Mouse (Mus musculus): ENCODE data around the gene Grik3. TPM values are rescaled to one million over a fixed set of nuclear protein-coding genes. Genes with fewer than 3 reads are reported as not detected.

The Grik3 gene
- total and polyA plus RNA-seq, 3 experiments = not detected

- Histone ChIP-seq H3K27ac (ENCODE audit: insufficient read depth, low read depth) (no peak overlapping the region), H3K4me3 (replicated peaks in 1 of 3; ENCODE audit: low read depth in 2 of 3, low read length in 2 of 3, poor library complexity in 1 of 3) (no peak overlapping the region), H3K9ac (ENCODE audit: insufficient read depth, low read depth) (no peak overlapping the region), H3K36me3 (replicated peaks in 1 of 2; ENCODE audit: control insufficient read depth in 1 of 2, insufficient read depth in 1 of 2, low read length in 1 of 2) (no peaks in the 10 kb centered on the region), H3K79me2 (replicated peaks; ENCODE audit: control insufficient read depth, extremely low read depth, insufficient read depth, poor library complexity, severe bottlenecking) (no peaks in the 10 kb centered on the region), H3K27me3 (replicated peaks) (peaks cover 88% of the 10 kb centered on the region), H3K9me3 (replicated peaks; ENCODE audit: low read length) (no peaks in the 10 kb centered on the region), H3K4me1 (ENCODE audit: control insufficient read depth in 1 of 2, insufficient read depth in 2 of 2) (peaks cover 0 to 4% of the 10 kb centered on the region in 2 experiments; a peak in 2 of 4 replicates), H3K4me2 (ENCODE audit: insufficient read depth, low read depth, poor library complexity, severe bottlenecking) (no peak overlapping the region)
- no peak for TF ChIP-seq BHLHE40 (IDR thresholded peaks at IDR 0.05; ENCODE audit: low read depth, low read length)
- dilution Hi-C loops (cut with MboI; ENCODE audit: extremely low pct_ligation_motif_present, extremely low pct_unique_long_range_greater_than_20kb, low sequenced_read_pairs) (no loop called here), in situ Hi-C loops (cut with MboI; ENCODE audit: low pct_ligation_motif_present, low pct_unique_long_range_greater_than_20kb, low sequenced_read_pairs) (no loop called here)
- DNase-seq (ENCODE audit: extremely low read depth) = no peak
These were observed 94.2 kb downstream of the Grik3 start for GRCm38 (mm10) chr4:125584676-125585075.

DNA sequence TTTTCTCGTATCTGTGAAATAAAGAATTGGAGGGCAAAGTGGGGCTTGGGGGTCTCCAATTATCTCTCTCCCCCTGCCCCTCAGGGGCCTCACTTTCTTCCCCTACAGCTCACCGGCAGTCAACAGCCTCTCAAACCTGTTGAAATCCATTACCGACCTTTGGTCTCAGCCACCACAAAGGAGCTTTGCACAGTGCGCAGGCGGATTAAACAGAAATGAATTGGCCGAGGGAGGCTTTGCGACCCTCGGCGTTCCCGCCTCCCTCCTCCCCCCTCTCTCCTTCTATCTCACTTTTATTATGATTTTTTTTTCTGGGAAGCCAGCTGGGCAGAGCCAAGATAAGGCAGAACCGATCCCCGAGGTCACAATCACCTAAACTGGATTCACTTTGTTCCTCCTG, 97.1 kb downstream of the Grik3 start:
- no peak overlapping the region for H3K27ac ChIP-seq (ENCODE audit: insufficient read depth, low read depth)
- no peak overlapping the region for H3K4me2 ChIP-seq (ENCODE audit: insufficient read depth, low read depth, poor library complexity, severe bottlenecking)
- no peaks in the 10 kb centered on the region for H3K79me2 ChIP-seq (replicated peaks; ENCODE audit: control insufficient read depth, extremely low read depth, insufficient read depth, poor library complexity, severe bottlenecking)
- H3K36me3 ChIP-seq (replicated peaks in 1 of 2; ENCODE audit: control insufficient read depth in 1 of 2, insufficient read depth in 1 of 2, low read length in 1 of 2) = no peaks in the 10 kb centered on the region
- no peak overlapping the region for H3K4me3 ChIP-seq (replicated peaks in 1 of 3; ENCODE audit: low read depth in 2 of 3, low read length in 2 of 3, poor library complexity in 1 of 3)
- DNase-seq (ENCODE audit: extremely low read depth) = no peak
- no peak overlapping the region for H3K9ac ChIP-seq (ENCODE audit: insufficient read depth, low read depth)
- dilution Hi-C loops (cut with MboI; ENCODE audit: extremely low pct_ligation_motif_present, extremely low pct_unique_long_range_greater_than_20kb, low sequenced_read_pairs) = no loop called here
- H3K9me3 ChIP-seq (replicated peaks; ENCODE audit: low read length) = no peaks in the 10 kb centered on the region
- TF ChIP-seq ZKSCAN1 (IDR thresholded peaks at IDR 0.05; ENCODE audit: borderline replicate concordance, low read depth, low read length) (no peak), GABPA (IDR thresholded peaks at IDR 0.05; ENCODE audit: insufficient replicate concordance, low read depth, low read length) (no peak), RCOR1 (conservative IDR thresholded peaks at IDR 0.05; ENCODE audit: low read depth, low read length) (no peak), TCF12 (IDR thresholded peaks at IDR 0.05; ENCODE audit: low read depth, low read length) (no peak), TBP (conservative IDR thresholded peaks at IDR 0.05; ENCODE audit: low read depth, low read length) (no peak), MXI1 (IDR thresholded peaks at IDR 0.05; ENCODE audit: low read depth, low read length) (no peak), CHD1 (IDR thresholded peaks at IDR 0.05; ENCODE audit: low read depth, low read length) (no peak), CHD2 (IDR thresholded peaks at IDR 0.05; ENCODE audit: low read length) (no peak), MAZ (IDR thresholded peaks at IDR 0.05; ENCODE audit: low read depth, low read length) (no peak), ZC3H11A (IDR thresholded peaks at IDR 0.05; ENCODE audit: low read depth, low read length) (no peak)
- in situ Hi-C loops (cut with MboI; ENCODE audit: low pct_ligation_motif_present, low pct_unique_long_range_greater_than_20kb, low sequenced_read_pairs) = no loop called here
- no peaks in the 10 kb centered on the region for H3K4me1 ChIP-seq (ENCODE audit: control insufficient read depth in 1 of 2, insufficient read depth in 2 of 2)
- peaks cover 88% of the 10 kb centered on the region for H3K27me3 ChIP-seq (replicated peaks)

- H3K27me3 ChIP-seq (replicated peaks) = peaks cover 92% of the 10 kb centered on the region
- H3K79me2 ChIP-seq (replicated peaks; ENCODE audit: control insufficient read depth, extremely low read depth, insufficient read depth, poor library complexity, severe bottlenecking) = no peaks in the 10 kb centered on the region
- TF ChIP-seq RAD21 (IDR thresholded peaks at IDR 0.05; ENCODE audit: low read depth, low read length) (no peak), ZKSCAN1 (IDR thresholded peaks at IDR 0.05; ENCODE audit: borderline replicate concordance, low read depth, low read length) (no peak), CHD2 (IDR thresholded peaks at IDR 0.05; ENCODE audit: low read length) (no peak), NELFE (IDR thresholded peaks at IDR 0.05; ENCODE audit: low read depth, low read length) (no peak), TCF12 (IDR thresholded peaks at IDR 0.05; ENCODE audit: low read depth, low read length) (no peak), POLR2AphosphoS2 (IDR thresholded peaks at IDR 0.05; ENCODE audit: low read depth, low read length) (no peak), ZC3H11A (IDR thresholded peaks at IDR 0.05; ENCODE audit: low read depth, low read length) (no peak), SMC3 (IDR thresholded peaks at IDR 0.05; ENCODE audit: low read depth, low read length) (no peak), MYC (IDR thresholded peaks at IDR 0.05; ENCODE audit: low read depth, low read length) (no peak), NRF1 (IDR thresholded peaks at IDR 0.05; ENCODE audit: low read depth, low read length) (no peak), SIN3A (IDR thresholded peaks at IDR 0.05; ENCODE audit: low read length) (no peak), PAX5 (IDR thresholded peaks at IDR 0.05; ENCODE audit: low read length) (no peak), USF1 (IDR thresholded peaks at IDR 0.05; ENCODE audit: low read depth, low read length) (no peak), EP300 (IDR thresholded peaks at IDR 0.05; ENCODE audit: low read length) (no peak), UBTF (IDR thresholded peaks at IDR 0.05; ENCODE audit: low read depth, low read length) (no peak), E2F4 (IDR thresholded peaks at IDR 0.05; ENCODE audit: insufficient replicate concordance, low read depth, low read length) (no peak), JUN (IDR thresholded peaks at IDR 0.05; ENCODE audit: insufficient read depth, low read depth, low read length) (no peak), CTCF (conservative IDR thresholded peaks at IDR 0.05 in 1 of 2, IDR thresholded peaks at IDR 0.05 in 1 of 2; ENCODE audit: low read depth in 2 of 2, low read length in 2 of 2) (no peak)
- in situ Hi-C loops (cut with MboI; ENCODE audit: low pct_ligation_motif_present, low pct_unique_long_range_greater_than_20kb, low sequenced_read_pairs) = no loop called here
- no peaks in the 10 kb centered on the region for H3K9me3 ChIP-seq (replicated peaks; ENCODE audit: low read length)
- H3K4me1 ChIP-seq (ENCODE audit: control insufficient read depth in 1 of 2, insufficient read depth in 2 of 2) = no peaks in the 10 kb centered on the region
- no peak overlapping the region for H3K27ac ChIP-seq (ENCODE audit: insufficient read depth, low read depth)
- H3K4me2 ChIP-seq (ENCODE audit: insufficient read depth, low read depth, poor library complexity, severe bottlenecking) = no peak overlapping the region
- peak; percentile 20 for DNase-seq (ENCODE audit: extremely low read depth)
- no peak overlapping the region for H3K9ac ChIP-seq (ENCODE audit: insufficient read depth, low read depth)
- no peaks in the 10 kb centered on the region for H3K36me3 ChIP-seq (replicated peaks in 1 of 2; ENCODE audit: control insufficient read depth in 1 of 2, insufficient read depth in 1 of 2, low read length in 1 of 2)
- dilution Hi-C loops (cut with MboI; ENCODE audit: extremely low pct_ligation_motif_present, extremely low pct_unique_long_range_greater_than_20kb, low sequenced_read_pairs) = no loop called here
- no peak overlapping the region for H3K4me3 ChIP-seq (replicated peaks in 1 of 3; ENCODE audit: low read depth in 2 of 3, low read length in 2 of 3, poor library complexity in 1 of 3)
These were observed 99.9 kb downstream of the Grik3 start for GRCm38 (mm10) chr4:125590241-125590919.

All from CH12.LX (cell line).